Mouse (Mus musculus): ENCODE measurements around the gene Egfl8.
A peak's percentile ranks its signal among the peaks of the same experiment; 100 is the strongest.

Egfl8 gene

GRCm38 (mm10) chr17:34627093-34627942 lies 11.5 kb upstream of the Egfl8 start:
- DNase-seq = peak; percentile 93

GRCm38 (mm10) chr17:34626773-34627092 lies 11.0 kb upstream of the Egfl8 start:
- DNase-seq = peak; percentile 82

GRCm38 (mm10) chr17:34626062-34626772 lies 10.4 kb upstream of the Egfl8 start:
- DNase-seq = no peak

DNA sequence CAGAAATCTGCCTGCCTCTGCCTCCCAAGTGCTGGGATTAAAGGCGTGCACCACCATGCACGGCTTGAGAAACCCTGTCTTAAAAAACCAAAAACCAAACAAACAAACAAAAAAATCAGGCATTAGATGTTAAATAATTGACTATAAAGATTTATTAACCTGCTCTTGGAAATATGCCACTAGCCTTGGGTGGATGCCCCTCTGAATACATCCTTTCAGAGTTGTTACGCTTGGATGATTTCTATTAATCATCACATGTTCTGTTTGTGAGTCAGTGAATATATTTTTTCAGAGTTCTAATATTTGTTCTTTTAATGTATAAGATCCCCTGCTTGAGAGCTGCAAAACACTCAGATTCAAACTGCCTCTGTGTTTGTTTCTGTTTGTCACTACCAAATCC lies 9.2 kb upstream of the Egfl8 start:
- no peak for DNase-seq

GRCm38 (mm10) chr17:34623161-34623560 lies 7.4 kb upstream of the Egfl8 start:
- DNase-seq = no peak

DNA sequence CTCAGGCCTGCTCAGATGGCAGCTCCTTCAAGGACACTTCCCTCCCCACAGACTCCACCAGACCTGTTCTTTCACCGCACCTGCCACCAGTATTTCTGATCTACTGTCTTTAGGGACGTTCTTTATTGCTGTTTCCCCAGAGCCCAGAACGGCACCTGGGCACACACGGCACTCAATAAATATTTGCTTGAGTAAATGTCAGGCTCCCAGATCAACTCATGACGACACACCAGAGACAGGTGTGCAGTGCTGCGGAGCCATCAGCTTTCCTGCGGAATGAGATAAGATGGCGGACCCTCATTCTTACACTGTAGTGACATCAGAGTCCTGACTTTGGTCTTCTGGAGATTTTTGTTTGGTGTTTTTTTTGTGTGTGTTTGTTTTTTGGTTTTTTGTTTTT lies 5.2 kb upstream of the Egfl8 start:
- DNase-seq = no peak

GRCm38 (mm10) chr17:34618999-34619398 lies 3.2 kb upstream of the Egfl8 start:
- DNase-seq = peak; percentile 73

DNA sequence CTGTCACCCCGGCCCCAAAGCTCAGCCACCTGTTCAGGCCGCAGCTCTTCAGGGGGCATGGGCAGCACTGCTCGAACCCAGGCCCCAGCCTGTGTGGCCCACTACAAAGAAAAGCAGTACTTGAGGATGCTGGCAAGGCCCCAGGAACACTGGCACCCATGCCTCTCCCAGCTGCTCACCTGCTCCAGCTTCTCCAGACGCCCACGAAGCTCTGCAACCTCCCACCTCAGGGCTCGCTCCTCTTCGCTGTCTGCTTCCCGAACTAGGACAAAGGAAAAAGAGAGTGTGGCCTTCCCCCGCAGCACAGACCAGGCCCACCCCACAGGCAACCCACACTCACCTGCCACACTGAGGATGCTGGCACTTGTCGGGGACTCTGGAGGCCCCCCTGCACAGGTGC lies 1.9 kb downstream of the Egfl8 start:
- DNase-seq = no peak

DNA sequence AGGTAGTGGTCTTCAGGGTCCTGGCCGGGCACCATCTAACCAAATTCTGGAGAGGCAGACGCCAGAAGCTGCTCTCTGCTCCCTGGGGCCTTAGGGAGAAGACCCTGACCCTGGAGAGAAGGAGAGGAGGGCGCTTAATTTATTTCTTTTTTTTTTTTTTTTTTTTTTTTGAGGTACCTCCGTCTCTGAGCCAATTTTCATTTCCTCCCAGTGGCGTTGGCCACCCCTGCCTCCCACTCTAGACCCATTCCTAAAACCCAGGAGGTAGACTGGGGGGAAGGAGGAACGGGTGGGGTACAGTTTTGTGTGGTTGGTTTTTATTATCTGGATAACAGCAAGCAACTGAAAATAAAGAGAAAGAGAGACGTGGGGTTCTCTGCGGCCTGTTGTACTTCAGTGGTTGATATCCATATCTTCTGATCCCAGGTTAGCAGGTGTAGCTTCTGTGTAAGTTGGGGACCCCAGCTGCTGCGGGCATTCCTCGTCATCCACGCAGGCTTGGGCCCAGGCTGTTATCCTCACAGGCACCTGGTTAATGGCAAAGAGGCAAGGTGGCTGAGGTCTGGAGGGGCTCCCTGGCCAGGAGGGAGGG lies 2.6 kb downstream of the Egfl8 start:
- DNase-seq = no peak

DNA sequence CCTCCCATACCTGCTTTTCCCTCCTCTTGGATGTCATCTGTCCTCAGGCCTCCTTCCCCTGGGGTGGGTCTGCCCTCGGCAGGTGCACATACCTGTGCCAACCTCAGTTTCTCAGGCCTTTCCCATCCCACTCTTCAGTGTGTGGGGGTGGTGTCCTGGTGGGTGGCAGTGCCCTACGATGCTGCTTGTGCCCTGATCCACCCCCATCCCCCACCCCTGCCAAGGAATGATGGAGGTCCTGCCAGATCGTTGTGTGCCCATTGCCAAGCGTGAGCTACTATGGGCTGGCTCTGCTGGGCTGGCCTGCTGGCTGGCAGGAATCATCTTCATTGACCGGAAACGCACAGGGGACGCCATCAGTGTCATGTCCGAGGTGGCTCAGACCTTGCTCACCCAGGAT lies 4.7 kb downstream of the Egfl8 start:
- no peak for DNase-seq

DNA sequence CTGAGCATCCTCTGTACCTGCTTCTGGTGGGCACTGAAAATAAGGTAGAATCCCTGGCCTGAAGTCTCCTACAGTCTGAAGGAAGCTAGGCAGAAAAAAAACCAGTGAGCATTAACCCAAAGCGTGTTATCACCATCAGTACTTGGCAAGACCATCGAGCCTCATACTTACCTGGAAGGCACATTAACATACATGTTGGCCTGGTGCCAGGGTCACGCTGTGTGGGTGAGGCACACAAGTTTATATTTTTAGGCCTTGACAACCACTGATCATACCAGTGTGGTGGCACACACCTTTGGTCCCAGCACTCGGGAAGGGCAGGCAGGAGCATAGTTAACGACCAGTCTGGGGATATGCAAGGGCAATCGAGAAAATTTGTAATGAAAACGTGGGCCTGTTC lies 7.8 kb downstream of the Egfl8 start:
- DNase-seq = no peak

GRCm38 (mm10) chr17:34606186-34607039 lies 9.4 kb downstream of the Egfl8 start:
- no peak for DNase-seq

GRCm38 (mm10) chr17:34605609-34606008 lies 10.2 kb downstream of the Egfl8 start:
- peak; percentile 96 for DNase-seq

GRCm38 (mm10) chr17:34604511-34605237 lies 11.1 kb downstream of the Egfl8 start:
- no peak for DNase-seq

GRCm38 (mm10) chr17:34604061-34604508 lies 11.7 kb downstream of the Egfl8 start, which contains the start of gene Agpat1:
Gene Agpat1, plus strand, starts transcription at chr17:34604262.
- DNase-seq = peak; percentile 100

- peak; percentile 99 for DNase-seq
Observed at GRCm38 (mm10) chr17:34603375-34604060, 12.3 kb downstream of the Egfl8 start, which contains the start of gene Rnf5. Gene Rnf5, minus strand, starts transcription at chr17:34603690.

DNA sequence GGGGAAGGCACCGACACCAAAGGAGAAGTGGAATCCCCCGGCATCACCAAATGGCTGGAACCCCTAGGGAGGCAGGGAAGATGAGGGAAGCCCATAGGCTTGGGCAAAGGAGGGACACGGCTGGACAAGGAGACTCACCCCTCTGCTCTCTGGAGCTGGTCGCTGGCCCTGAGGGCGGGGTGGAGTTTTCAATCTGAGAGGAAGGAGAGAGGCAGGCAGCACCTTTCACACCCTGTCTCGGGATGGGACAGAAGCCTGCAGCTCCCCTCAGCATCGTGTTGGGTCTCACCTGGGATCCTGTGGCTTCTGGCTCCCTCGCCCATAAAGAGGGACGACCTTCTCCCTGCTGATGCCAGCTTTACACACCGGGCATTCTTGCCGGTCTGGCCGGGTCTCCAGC lies 14.0 kb downstream of the Egfl8 start:
- DNase-seq = no peak

- DNase-seq = no peak
Observed at GRCm38 (mm10) chr17:34599891-34600290, 15.9 kb downstream of the Egfl8 start.

- DNase-seq = no peak
Observed at GRCm38 (mm10) chr17:34597566-34598095, 18.1 kb downstream of the Egfl8 start, which contains the start of gene Ager. Gene Ager, plus strand, starts transcription at chr17:34597862.

- no peak for DNase-seq
Observed at GRCm38 (mm10) chr17:34596098-34596497, 19.7 kb downstream of the Egfl8 start.
